Mouse (Mus musculus): Measurements from ENCODE around the gene Brca2.

DNA sequence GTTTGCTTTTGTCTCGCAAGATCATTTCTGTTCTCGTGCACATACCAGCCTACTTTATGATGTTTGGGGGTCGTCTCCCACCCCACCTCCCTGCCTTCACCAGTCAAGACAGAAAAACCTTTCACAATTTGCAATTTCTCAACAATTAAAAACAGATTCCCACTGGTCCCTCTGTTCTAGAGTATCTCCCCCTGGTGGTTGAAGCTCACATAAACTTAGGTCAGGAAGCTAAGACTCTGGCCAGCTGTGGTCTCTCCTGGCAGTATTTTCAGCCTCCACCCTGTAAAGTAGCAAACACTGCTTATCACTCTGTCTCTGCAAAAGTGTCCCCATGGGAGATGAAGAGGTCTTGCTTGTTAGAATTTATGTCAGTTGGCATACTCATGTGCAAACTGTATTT, 37.2 kb upstream of the Brca2 start:
- no peak for TF ChIP-seq CTCF (IDR thresholded peaks at IDR 0.05; ENCODE audit: control insufficient read depth, insufficient read depth, low read length)
- no peak for TF ChIP-seq POLR2A (IDR thresholded peaks at IDR 0.05; ENCODE audit: borderline replicate concordance, control insufficient read depth, low read depth, low read length)
